Mouse (Mus musculus) E14TG2a.4 (cell line): ENCODE measurements around the gene Dock7.

Experiments
- H3K27me3 ChIP-seq: 2 replicates; pipeline ENCODE4 v1.6.1; 2014; ENCODE audit warnings: low read length, control low read depth; ENCODE audit not compliant: insufficient read depth
- H3K36me3 ChIP-seq: 2 replicates; pipeline ENCODE4 v1.6.1; 2014; ENCODE audit warnings: low read length, control low read depth; ENCODE audit not compliant: insufficient read depth
- H3K4me1 ChIP-seq: replicated peaks from 2 replicates; pipeline ENCODE4 v1.6.1; 2014; ENCODE audit warnings: low read depth, low read length, control low read depth
- H3K4me3 ChIP-seq: replicated peaks from 2 replicates; pipeline ENCODE4 v1.5.1; 2014; ENCODE audit warnings: mild to moderate bottlenecking, low read length
- H3K9me3 ChIP-seq: 2 replicates; pipeline ENCODE4 v1.6.1; 2014; ENCODE audit warnings: low read length, control low read depth
- CTCF ChIP-seq: conservative IDR thresholded peaks from 2 replicates; pipeline ENCODE4 v1.5.1; 2014; ENCODE audit warnings: low read length
- NANOG ChIP-seq: IDR thresholded peaks from 2 replicates; pipeline ENCODE4 v1.6.1; 2014; ENCODE audit warnings: borderline replicate concordance, low read length, mixed read lengths
- POU5F1 ChIP-seq: IDR thresholded peaks from 2 replicates; pipeline ENCODE4 v1.6.1; 2014; ENCODE audit warnings: low read length, borderline replicate concordance

The Dock7 gene

GRCm38 (mm10) chr4:99132686-99133085 lies 12.0 kb upstream of the Dock7 start:
- peaks cover 9% of the 10 kb centered on the region for H3K4me1 ChIP-seq
- H3K36me3 ChIP-seq, result no peaks in the 10 kb centered on the region
- peaks cover 10% of the 10 kb centered on the region for H3K27me3 ChIP-seq
- TF ChIP-seq CTCF (no peak), NANOG (no peak), POU5F1 (no peak)
- H3K9me3 ChIP-seq, result peaks cover 7% of the 10 kb centered on the region
- H3K4me3 ChIP-seq, result no peak overlapping the region

- TF ChIP-seq NANOG, result no peak
- TF ChIP-seq CTCF, result no peak
- TF ChIP-seq POU5F1, result no peak
- H3K4me1 ChIP-seq, result peaks cover 9% of the 10 kb centered on the region
- peaks cover 7% of the 10 kb centered on the region for H3K9me3 ChIP-seq
- H3K36me3 ChIP-seq, result no peaks in the 10 kb centered on the region
- no peak overlapping the region for H3K4me3 ChIP-seq
- peaks cover 10% of the 10 kb centered on the region for H3K27me3 ChIP-seq
Observed at GRCm38 (mm10) chr4:99131227-99131653, 10.5 kb upstream of the Dock7 start.

GRCm38 (mm10) chr4:99123546-99123945 lies 2.8 kb upstream of the Dock7 start:
- H3K4me1 ChIP-seq, result peaks cover 5% of the 10 kb centered on the region
- H3K27me3 ChIP-seq, result peaks cover 25% of the 10 kb centered on the region
- TF ChIP-seq CTCF, result no peak
- no peak for TF ChIP-seq NANOG
- no peak for TF ChIP-seq POU5F1
- no peaks in the 10 kb centered on the region for H3K9me3 ChIP-seq
- H3K4me3 ChIP-seq, result no peak overlapping the region
- H3K36me3 ChIP-seq, result no peaks in the 10 kb centered on the region

- TF ChIP-seq POU5F1 (no peak), CTCF (no peak), NANOG (no peak)
- Histone ChIP-seq H3K36me3 (no peaks in the 10 kb centered on the region), H3K4me1 (peaks cover 5% of the 10 kb centered on the region), H3K9me3 (no peaks in the 10 kb centered on the region), H3K27me3 (peaks cover 25% of the 10 kb centered on the region), H3K4me3 (no peak overlapping the region)
Observed at GRCm38 (mm10) chr4:99122786-99123185, 2.1 kb upstream of the Dock7 start.

- H3K36me3 ChIP-seq, result no peaks in the 10 kb centered on the region
- H3K4me3 ChIP-seq, result no peak overlapping the region
- peaks cover 5% of the 10 kb centered on the region for H3K4me1 ChIP-seq
- no peak for TF ChIP-seq POU5F1
- TF ChIP-seq CTCF, result no peak
- no peak for TF ChIP-seq NANOG
- no peaks in the 10 kb centered on the region for H3K9me3 ChIP-seq
- peaks cover 25% of the 10 kb centered on the region for H3K27me3 ChIP-seq
Observed at GRCm38 (mm10) chr4:99122047-99122446, 1.3 kb upstream of the Dock7 start.

GRCm38 (mm10) chr4:99121123-99121755 lies 524 bp upstream of the Dock7 start:
- Histone ChIP-seq H3K27me3 (peaks cover 25% of the 10 kb centered on the region), H3K4me3 (peak overlapping the region; percentile 86), H3K4me1 (peaks cover 5% of the 10 kb centered on the region), H3K36me3 (no peaks in the 10 kb centered on the region), H3K9me3 (no peaks in the 10 kb centered on the region)
- TF ChIP-seq NANOG (no peak), CTCF (no peak), POU5F1 (no peak)

- peaks cover 25% of the 10 kb centered on the region for H3K27me3 ChIP-seq
Observed at GRCm38 (mm10) chr4:99119051-99119450, 1.7 kb downstream of the Dock7 start.

GRCm38 (mm10) chr4:99115797-99116196 lies 4.9 kb downstream of the Dock7 start:
- Histone ChIP-seq H3K4me3 (no peak overlapping the region), H3K9me3 (peaks cover 13% of the 10 kb centered on the region), H3K4me1 (no peaks in the 10 kb centered on the region; the same call in 1 of the 2 replicates), H3K27me3 (peaks cover 6% of the 10 kb centered on the region), H3K36me3 (no peaks in the 10 kb centered on the region)
- no peak for TF ChIP-seq CTCF
- TF ChIP-seq NANOG, result no peak
- TF ChIP-seq POU5F1, result no peak

More at GRCm38 (mm10) chr4:99119051-99119450, 1.7 kb downstream of the Dock7 start:
- Histone ChIP-seq H3K9me3 (peaks cover 13% of the 10 kb centered on the region), H3K4me3 (no peak overlapping the region), H3K36me3 (no peaks in the 10 kb centered on the region), H3K4me1 (peaks cover 5% of the 10 kb centered on the region)
- TF ChIP-seq CTCF (no peak), POU5F1 (no peak), NANOG (no peak)

GRCm38 (mm10) chr4:99111670-99112069 lies 9.0 kb downstream of the Dock7 start:
- Histone ChIP-seq H3K4me1 (no peaks in the 10 kb centered on the region), H3K9me3 (peaks cover 13% of the 10 kb centered on the region), H3K27me3 (no peaks in the 10 kb centered on the region), H3K4me3 (no peak overlapping the region), H3K36me3 (no peaks in the 10 kb centered on the region)
- TF ChIP-seq NANOG, result no peak
